Mouse (Mus musculus) heart, postnatal 4 days (tissue): Measurements from ENCODE around the gene Kif2a. TPM values are rescaled to one million over a fixed set of nuclear protein-coding genes. Genes with fewer than 3 reads are reported as not detected.
"Not testable (repeated sequence)": the region's sequence is repeated elsewhere in the genome, so short reads cannot be mapped to it uniquely, and the experiment has no call there.

Source experiments
- DNase-seq: peaks from one replicate; pipeline ENCODE4 v3.0.0; 2021
- total RNA-seq, 2 experiments: library from RNA; stranded (reverse); gene quantifications; 2 replicates each; pipeline ENCODE4 v1.2.3; 2021

Kif2a gene
- total RNA-seq, 2 experiments from 2014 or later = 54.3 to 56.4 TPM

GRCm38 (mm10) chr13:107019443-107019842 lies 2.5 kb downstream of the Kif2a start:
- DNase-seq = no peak

DNA sequence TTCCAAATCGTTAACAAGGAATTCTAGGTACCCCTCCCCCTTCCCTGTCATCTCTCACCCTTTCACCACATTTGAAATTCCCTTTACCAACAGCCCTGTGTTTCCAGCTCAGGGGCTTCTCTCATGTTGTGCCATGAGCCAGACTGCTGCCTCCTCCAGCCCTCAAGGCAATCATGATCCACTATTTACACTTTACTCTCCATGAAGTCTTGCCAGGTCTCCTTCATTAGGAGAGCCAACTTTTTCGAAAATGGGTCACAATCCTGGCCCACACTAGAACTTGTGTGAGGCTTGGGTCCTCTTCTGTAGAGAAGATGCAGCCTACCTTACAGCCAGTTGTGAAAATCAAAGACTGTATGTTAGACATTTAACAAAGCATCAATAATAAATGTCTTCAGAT lies 8.0 kb downstream of the Kif2a start:
- no peak for DNase-seq

- DNase-seq = no peak
Observed at GRCm38 (mm10) chr13:107011618-107012017, 10.3 kb downstream of the Kif2a start.

DNA sequence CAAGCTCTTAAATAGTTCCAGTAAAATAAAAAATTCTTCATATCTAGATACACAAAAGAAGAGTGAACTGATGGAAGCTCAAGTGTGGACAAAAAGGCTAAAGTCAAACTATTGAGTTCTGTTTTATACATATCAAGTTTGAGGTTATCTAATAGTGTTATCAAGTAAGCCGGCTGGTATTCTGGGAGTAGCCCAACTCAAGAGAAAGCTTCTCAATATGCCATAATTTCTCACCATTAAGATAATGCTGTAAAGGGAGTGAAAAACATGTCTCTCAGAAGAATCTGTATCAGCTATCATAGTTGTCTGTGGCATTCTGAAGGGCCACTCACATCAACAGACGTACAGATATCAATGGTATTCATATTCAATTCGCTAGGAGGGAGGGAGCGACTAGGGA lies 13.8 kb downstream of the Kif2a start:
- DNase-seq = no peak

DNA sequence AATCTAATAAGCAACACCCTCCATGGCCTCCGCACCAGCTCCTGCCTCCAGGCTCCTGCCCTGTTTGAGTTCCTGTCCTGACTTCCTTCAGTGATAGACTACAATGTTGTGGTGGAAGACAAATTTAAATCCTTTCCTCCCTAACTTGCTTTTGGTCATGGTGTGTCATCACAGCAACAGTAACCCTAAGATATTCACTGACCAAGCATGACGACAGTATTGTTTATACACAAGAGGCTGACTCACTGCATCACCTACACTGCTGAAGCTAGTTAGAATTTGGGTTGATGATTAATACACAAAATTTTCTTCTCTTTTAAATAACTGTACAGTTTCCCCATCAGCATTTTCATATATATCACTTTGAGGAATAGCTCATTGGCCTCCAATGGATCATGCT lies 18.7 kb downstream of the Kif2a start:
- no peak for DNase-seq

GRCm38 (mm10) chr13:106998671-106999070 lies 23.3 kb downstream of the Kif2a start:
- DNase-seq = no peak

- DNase-seq = no peak
Observed at GRCm38 (mm10) chr13:106998026-106998425, 23.9 kb downstream of the Kif2a start.

- DNase-seq = not testable (repeated sequence)
Observed at GRCm38 (mm10) chr13:106997557-106997956, 24.4 kb downstream of the Kif2a start.

DNA sequence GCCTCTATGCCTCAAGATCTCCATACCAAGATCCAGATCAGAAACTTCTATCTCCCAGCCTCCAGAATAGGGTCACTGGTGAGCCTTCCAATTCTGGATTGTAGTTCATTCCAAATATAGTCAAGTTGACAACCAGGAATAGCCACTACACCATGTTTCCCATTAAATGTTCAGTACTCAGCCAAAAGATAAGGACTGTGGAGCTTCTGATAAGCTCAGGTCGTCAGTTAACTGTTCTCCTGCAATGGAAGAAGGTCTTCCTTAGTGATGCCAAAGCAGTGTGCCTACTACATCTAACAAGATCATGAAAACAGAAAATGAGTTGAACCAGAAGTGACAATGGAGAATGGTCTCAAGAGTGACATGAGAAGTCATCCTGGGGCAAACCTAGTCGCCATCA lies 25.0 kb downstream of the Kif2a start:
- DNase-seq = no peak

DNA sequence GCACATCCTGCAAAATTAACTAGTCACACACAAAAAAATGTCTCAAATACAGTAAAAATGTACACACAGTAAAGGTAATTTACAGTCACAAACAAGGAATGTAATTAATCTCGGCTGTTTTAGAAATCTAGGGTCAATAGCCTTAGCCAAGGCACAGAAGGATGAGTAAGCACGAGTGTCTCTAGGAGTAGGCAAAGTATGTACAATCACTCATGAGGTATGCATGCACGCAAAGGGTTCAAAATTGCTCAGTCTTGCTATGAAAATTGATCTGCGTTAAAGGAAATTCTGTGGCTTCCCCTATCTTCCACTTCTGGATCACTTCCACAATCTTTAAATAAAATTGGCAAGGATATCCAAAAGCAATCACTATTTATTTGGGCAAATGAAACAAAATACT lies 60.4 kb downstream of the Kif2a start:
- DNase-seq = no peak

DNA sequence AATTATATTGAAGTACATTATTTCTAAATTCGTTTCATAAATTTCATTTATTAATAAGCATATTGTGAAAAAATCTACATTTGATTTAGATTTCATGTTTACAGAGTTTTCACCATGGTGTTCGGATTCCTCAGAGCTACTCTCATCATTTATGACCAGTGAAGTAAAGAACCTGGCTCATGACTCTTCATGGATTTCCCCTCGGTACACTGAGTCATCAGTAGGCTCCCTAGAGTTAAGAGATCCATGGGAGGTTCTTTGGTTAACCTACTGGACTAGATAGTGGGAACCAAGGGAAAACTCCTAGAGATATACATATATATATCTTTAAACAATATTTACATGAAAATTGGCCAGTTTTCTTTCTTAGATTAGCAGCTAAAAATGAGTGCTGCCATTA lies 61.4 kb downstream of the Kif2a start:
- no peak for DNase-seq

- no peak for DNase-seq
Observed at GRCm38 (mm10) chr13:106958286-106958685, 63.6 kb downstream of the Kif2a start.

DNA sequence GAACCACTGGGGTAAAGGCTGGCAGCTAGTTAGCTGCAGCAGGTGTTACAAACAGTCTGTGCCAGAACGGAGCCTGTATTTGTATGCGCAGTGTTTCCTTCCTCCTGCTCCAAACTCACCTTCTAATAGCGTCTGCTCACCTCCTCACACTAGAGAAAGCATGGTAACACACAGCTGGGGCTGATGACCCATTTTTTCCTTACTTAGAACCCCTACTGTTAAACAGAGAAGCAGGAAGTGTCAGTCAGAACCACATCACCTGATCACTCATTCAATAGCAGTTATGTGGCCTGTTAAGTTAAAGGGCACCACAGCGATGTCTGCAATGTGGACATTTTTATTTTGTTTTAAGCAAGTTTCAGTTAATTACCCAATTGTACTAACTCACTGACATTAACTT lies 64.4 kb downstream of the Kif2a start:
- DNase-seq = no peak

GRCm38 (mm10) chr13:106954880-106955279 lies 67.0 kb downstream of the Kif2a start:
- DNase-seq = no peak

DNA sequence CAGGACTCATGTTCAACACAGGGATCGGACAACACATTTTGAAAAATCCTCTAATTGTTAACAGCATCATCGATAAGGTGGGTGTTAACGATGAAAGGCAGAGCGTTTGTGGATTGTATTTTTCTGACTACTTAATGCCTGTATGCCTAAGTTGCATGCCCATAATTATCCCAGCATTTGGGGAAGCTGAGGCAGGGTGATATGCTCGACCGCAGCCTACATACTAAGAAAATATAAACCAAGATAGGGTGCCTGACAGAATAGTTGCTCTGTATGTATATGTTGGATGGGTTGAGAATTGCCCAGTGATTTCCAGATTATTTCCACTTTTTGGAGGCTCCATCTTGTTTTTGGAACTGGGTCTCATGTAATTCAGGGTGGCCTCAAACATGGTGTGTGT lies 74.3 kb downstream of the Kif2a start:
- DNase-seq = no peak

DNA sequence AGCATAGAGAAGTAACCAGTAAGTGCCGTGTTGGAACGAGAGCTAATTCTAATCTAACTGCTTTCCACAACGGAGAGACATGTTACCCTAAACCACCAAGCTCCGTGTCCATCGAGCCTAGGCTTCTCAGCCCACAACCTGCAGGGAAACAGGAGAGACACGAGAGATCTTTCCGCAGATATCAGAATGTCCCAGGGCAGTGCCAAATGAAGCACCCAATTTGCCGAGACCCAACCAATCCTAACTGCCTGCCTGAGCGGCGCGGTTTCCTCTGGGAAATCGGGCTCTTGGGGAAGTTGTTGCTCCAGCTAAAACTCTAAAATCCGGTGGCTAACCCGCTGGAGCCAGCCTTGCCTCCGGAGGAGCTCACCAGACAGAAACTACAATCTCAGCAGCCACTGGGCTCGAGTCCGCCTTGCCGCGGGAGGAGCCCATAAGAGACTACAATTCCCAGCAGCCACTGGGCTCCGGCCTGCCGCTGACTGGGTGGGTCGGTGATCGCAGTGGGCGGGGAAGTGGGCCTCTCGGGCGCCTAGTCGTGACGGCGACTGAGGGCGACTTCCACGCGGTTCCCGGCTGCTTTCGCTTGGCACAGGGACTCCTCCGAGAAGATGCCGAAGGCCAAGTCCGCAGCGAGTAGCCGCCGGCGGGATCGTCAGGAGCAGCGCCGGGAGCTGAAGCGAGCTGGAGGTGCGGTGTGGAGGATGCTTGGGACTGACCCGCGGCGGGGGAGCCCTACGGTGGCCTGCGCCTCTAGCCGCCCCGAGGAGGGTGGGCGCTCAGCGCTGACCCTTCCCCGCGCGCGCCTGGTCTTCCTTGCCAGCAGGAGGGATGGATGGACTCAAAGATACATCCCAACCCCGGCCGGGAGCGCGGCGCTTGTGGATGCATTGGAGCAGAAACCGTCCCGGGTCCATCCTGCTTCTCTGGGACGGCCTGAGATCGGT lies 75.1 kb downstream of the Kif2a start, which contains the start of gene Dimt1:
Gene Dimt1 (plus strand): TSS at position 534 of the 947 bp plus-strand sequence.
- peak; percentile 95 for DNase-seq

- DNase-seq = no peak
Observed at GRCm38 (mm10) chr13:106945518-106945917, 76.4 kb downstream of the Kif2a start.

DNA sequence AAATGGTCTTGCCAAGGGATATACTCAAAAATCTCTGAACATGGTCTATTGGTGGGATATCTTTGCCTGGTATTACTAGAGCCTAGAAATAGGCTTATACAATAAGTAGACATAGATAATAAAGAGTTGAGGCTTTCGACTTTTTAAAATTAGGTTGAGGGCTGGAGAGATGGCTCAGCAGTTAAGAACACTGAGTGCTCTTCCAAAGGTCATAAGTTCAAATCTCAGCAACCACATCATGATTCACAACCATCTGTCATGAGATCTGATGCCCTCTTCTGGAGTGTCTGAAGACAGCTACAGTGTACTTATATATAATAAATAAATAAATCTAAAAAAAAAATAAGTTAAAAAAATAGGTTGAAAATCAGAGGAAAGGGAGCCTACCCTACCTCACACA lies 79.2 kb downstream of the Kif2a start:
- DNase-seq = no peak

DNA sequence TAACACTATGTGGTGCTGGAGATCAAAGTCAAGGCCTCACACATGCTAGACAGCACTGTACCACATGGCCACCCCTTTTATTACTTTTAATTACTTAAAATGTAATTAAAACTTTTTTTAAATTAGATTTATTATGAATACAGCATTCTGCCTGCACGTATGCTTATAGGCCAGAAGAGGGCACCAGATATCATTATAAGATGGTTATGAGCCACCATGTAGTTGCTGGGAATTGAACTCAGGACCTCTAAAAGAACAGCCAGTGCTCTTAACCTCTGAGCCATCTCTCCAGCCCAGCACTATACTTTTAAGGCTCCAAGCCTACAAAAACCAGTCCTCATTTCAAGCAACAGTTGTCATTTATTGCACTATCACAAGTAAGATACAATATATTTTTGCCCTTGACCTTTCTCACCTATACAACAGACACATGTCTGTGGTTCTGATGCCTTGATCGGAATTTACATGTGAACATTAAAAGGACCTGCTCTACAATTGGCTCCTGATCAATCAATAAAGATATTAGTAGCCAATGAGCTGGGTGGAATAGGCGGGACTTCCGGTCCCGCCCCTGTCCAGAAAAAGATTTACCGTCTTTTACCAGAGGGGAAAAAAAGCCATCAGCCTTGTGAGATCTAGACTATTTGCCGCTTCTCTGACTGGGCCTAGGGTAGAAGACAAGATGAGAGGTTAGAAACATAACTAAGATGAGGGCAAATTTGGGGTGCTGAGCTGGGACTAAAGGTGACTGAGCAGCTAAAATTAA lies 80.5 kb downstream of the Kif2a start:
- DNase-seq = no peak

GRCm38 (mm10) chr13:106937138-106937472 lies 84.8 kb downstream of the Kif2a start:
- no peak for DNase-seq

- peak; percentile 93 for DNase-seq
Observed at GRCm38 (mm10) chr13:106936256-106937137, 85.4 kb downstream of the Kif2a start, which contains the start of gene Ipo11. Gene Ipo11, minus strand, starts transcription at chr13:106936958.

DNA sequence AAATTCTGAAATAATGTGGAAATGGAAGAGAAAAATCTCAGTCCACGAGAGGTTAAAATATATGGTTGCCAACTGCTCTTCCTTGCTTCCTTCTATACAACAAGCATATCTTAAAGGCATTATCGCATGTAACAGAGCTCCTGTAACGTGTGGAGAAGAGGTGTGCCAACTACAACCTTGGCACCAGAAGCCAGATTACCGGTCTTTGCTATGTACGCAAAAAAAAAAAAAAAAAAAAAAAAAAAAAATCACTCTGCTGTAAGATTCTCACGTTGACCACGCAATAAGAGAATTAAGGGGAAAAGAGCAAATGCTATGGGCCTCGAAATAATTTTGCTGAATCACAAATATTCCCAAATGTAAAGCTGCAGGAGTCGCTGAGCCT lies 86.1 kb downstream of the Kif2a start:
- no peak for DNase-seq

- DNase-seq = peak; percentile 28
Observed at GRCm38 (mm10) chr13:106929201-106929600, 92.7 kb downstream of the Kif2a start.
